In the genomic region with DNA sequence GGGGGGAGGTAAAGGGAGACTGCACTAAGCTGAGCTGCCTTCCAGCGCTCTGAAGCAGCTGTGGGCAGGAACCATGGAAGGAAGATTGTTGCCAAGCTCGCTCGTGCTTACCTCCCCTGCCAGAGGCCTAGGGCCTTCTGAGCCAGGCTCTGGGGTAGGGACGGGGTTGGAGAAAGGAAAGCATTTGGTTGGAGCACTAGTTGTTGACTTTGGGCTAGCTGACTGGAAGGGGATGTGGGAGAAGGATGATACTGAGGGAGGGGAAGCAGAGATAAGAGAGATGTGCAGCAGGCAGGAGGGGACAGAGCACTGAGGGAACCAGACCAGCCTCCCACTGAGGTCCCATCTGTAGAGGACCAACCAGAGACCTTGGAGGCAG, we compare ENCODE assay signal across 8 mouse cellular contexts. TPM values are rescaled to one million over a fixed set of nuclear protein-coding genes. Genes with fewer than 3 reads are reported as not detected.
DNase-seq lines count a peak whose midpoint lies in the region; ATAC-seq and TF ChIP-seq lines count a peak whose summit lies in the region.
"Had no signal": no experiment of that assay in that cellular context is flagged by ENCODE, and none has a peak within 500 bp of the region (broad histone marks: within the 10 kb centered on the region; RNA-seq: fewer than 3 reads in every experiment).

No protein-coding gene starts in this region.

- H3K79me2 ChIP-seq in C2C12 (ENCODE audit: control insufficient read depth, insufficient read depth), result peaks cover 95% of the 10 kb centered on the region

- no peak for TF ChIP-seq CTCF in C2C12 (IDR thresholded peaks at IDR 0.05; ENCODE audit: control insufficient read depth, insufficient read depth, insufficient read length)

- peak; percentile 34 for DNase-seq in liver, embryonic 11.5 days (ENCODE audit: low spot score)
- peak; percentile 49 for DNase-seq in ovary, postnatal 36 days (ENCODE audit: low spot score)
- no peak for DNase-seq in spleen, adult 12 weeks (ENCODE audit: low spot score)
- DNase-seq in cerebellum, adult 9-10 months, result no peak

- peaks cover 60% of the 10 kb centered on the region for H3K79me3 ChIP-seq in C2C12 (ENCODE audit: low read depth)

- peak overlapping the region; percentile 46 for H3ac ChIP-seq in C2C12 (ENCODE audit: control insufficient read depth, insufficient read length, low read depth)

- H3K4me2 ChIP-seq in embryonic facial prominence, embryonic 12.5 days (replicated peaks), result no peak overlapping the region
- peak overlapping the region; percentile 54 for H3K4me2 ChIP-seq in heart, embryonic 14.5 days (ENCODE audit: low read length)
- H3K4me2 ChIP-seq in liver, embryonic 11.5 days, result peak overlapping the region; percentile 20

- WGBS in embryonic facial prominence, embryonic 12.5 days, result 25% methylated on average over 4 of the region's 4 CpGs
- 10% methylated on average over 4 of the region's 4 CpGs for WGBS in heart, embryonic 14.5 days
- WGBS in liver, embryonic 11.5 days, result 12% methylated on average over 4 of the region's 4 CpGs

- H3K36me3 ChIP-seq in C2C12 (ENCODE audit: control insufficient read depth, insufficient read depth), result peaks cover 28% of the 10 kb centered on the region
- H3K36me3 ChIP-seq in embryonic facial prominence, embryonic 12.5 days, result no peaks in the 10 kb centered on the region
- H3K36me3 ChIP-seq in heart, embryonic 14.5 days (ENCODE audit: control insufficient read depth, insufficient read depth, low read length), result 0 out of 2 replicates have a peak, but pooled peaks cover 4% of the 10 kb centered on the region
- no peaks in the 10 kb centered on the region for H3K36me3 ChIP-seq in liver, embryonic 11.5 days (ENCODE audit: control insufficient read depth, insufficient read depth, low read length)

- H3K27ac ChIP-seq in embryonic facial prominence, embryonic 12.5 days, result peak overlapping the region; percentile 91
- peak overlapping the region; percentile 90 to 94 for H3K27ac ChIP-seq in heart, embryonic 14.5 days (replicated peaks in 1 of 2; ENCODE audit: control insufficient read depth in 1 of 2, insufficient read depth in 1 of 2, low read depth in 2 of 2, low read length in 2 of 2)
- peak overlapping the region; percentile 62 for H3K27ac ChIP-seq in liver, embryonic 11.5 days (ENCODE audit: low read depth, low read length)

- H3K9ac ChIP-seq in embryonic facial prominence, embryonic 12.5 days, result peak overlapping the region; percentile 10; the same call in 1 of the 2 replicates
- H3K9ac ChIP-seq in heart, embryonic 14.5 days (ENCODE audit: low read length), result peak overlapping the region; percentile 6; the same call in 1 of the 2 replicates
- H3K9ac ChIP-seq in liver, embryonic 11.5 days (ENCODE audit: low read depth, low read length), result no peak overlapping the region

- no peaks in the 10 kb centered on the region for H3K27me3 ChIP-seq in C2C12 (ENCODE audit: control insufficient read depth, insufficient read depth, insufficient read length)
- no peaks in the 10 kb centered on the region for H3K27me3 ChIP-seq in embryonic facial prominence, embryonic 12.5 days
- H3K27me3 ChIP-seq in heart, embryonic 14.5 days (ENCODE audit: control insufficient read depth, insufficient read depth, low read length), result no peaks in the 10 kb centered on the region
- H3K27me3 ChIP-seq in liver, embryonic 11.5 days (replicated peaks; ENCODE audit: control insufficient read depth, insufficient read depth, low read length), result no peaks in the 10 kb centered on the region

- ATAC-seq in embryonic facial prominence, embryonic 12.5 days (ENCODE audit: insufficient number of reproducible peaks, insufficient read depth, low FRiP score, low TSS enrichment), result peak; percentile 48; the same call in 1 of the 2 replicates
- ATAC-seq in heart, embryonic 14.5 days (ENCODE audit: insufficient number of reproducible peaks, insufficient read depth, low FRiP score, low read depth), result peak; percentile 71
- ATAC-seq in liver, embryonic 11.5 days (replicated peaks; ENCODE audit: low FRiP score), result peak; percentile 27

- H3K4me3 ChIP-seq in C2C12 (ENCODE audit: insufficient read depth, poor library complexity, severe bottlenecking), result peak overlapping the region; percentile 26
- no peak overlapping the region for H3K4me3 ChIP-seq in embryonic facial prominence, embryonic 12.5 days
- H3K4me3 ChIP-seq in heart, embryonic 14.5 days (ENCODE audit: control insufficient read depth in 1 of 2, insufficient read depth in 1 of 2, low read depth in 1 of 2, low read length in 2 of 2), result peak overlapping the region in 1 of 2 experiments; percentile 3; a peak in 1 of 4 replicates
- H3K4me3 ChIP-seq in liver, embryonic 11.5 days (ENCODE audit: low read depth, low read length), result no peak overlapping the region
- H3K4me3 ChIP-seq: megakaryocyte, embryonic 14.5 days had no signal

- H3K4me1 ChIP-seq in embryonic facial prominence, embryonic 12.5 days, result peaks cover 60% of the 10 kb centered on the region
- H3K4me1 ChIP-seq in heart, embryonic 14.5 days (ENCODE audit: control insufficient read depth in 2 of 2, insufficient read depth in 2 of 2, low read length in 2 of 2), result peaks cover 39 to 64% of the 10 kb centered on the region in 2 experiments
- H3K4me1 ChIP-seq in liver, embryonic 11.5 days (replicated peaks; ENCODE audit: control insufficient read depth, insufficient read depth, low read length), result peaks cover 12% of the 10 kb centered on the region

- no peaks in the 10 kb centered on the region for H3K9me3 ChIP-seq in embryonic facial prominence, embryonic 12.5 days
- H3K9me3 ChIP-seq in heart, embryonic 14.5 days (ENCODE audit: control insufficient read depth, low read length), result no peaks in the 10 kb centered on the region
- no peaks in the 10 kb centered on the region for H3K9me3 ChIP-seq in liver, embryonic 11.5 days (ENCODE audit: control insufficient read depth, low read length)
- H3K9me3 ChIP-seq: megakaryocyte, embryonic 14.5 days had no signal

TF ChIP-seq in C2C12, 6 proteins besides CTCF, POLR2A, EP300 and RAD21:
- TF ChIP-seq MAX (IDR thresholded peaks at IDR 0.05) (no peak), USF1 (IDR thresholded peaks at IDR 0.05; ENCODE audit: low read depth) (no peak), FOSL1 (IDR thresholded peaks at IDR 0.05; ENCODE audit: insufficient read depth, low read length, poor library complexity, severe bottlenecking) (no peak), MYOD1 (IDR thresholded peaks at IDR 0.05; ENCODE audit: control insufficient read depth, insufficient read length, low read depth) (no peak), CEBPB (IDR thresholded peaks at IDR 0.05; ENCODE audit: low read depth) (no peak), MYOG (IDR thresholded peaks at IDR 0.05; ENCODE audit: control insufficient read depth, extremely low read depth, insufficient read length) (no peak)

RNA-seq across cellular contexts. Expression of a gene that starts 31.9 kb away (rescaled TPM):
- 34.6 TPM for polyA plus RNA-seq in C2C12 (2012; fragmentation: generic; extraction: Trizol)
- 4.7 and 4.9 TPM in 2 replicates for polyA plus RNA-seq in embryonic facial prominence, embryonic 12.5 days (2016; fragmentation: Nextera tagmentation; extraction: Ambion mirVana)
- 8.5 and 10.2 TPM in 2 replicates for polyA plus RNA-seq in heart, embryonic 14.5 days (2014; fragmentation: Nextera tagmentation; extraction: Ambion mirVana)
- polyA plus RNA-seq in liver, embryonic 11.5 days (2014; fragmentation: Nextera tagmentation; extraction: Ambion mirVana), result 2.8 and 2.9 TPM in 2 replicates

RNA-seq across cellular contexts. Expression of a gene that starts 39.1 kb away (rescaled TPM):
- polyA plus RNA-seq in C2C12 (2012; fragmentation: generic; extraction: Trizol), result not detected
- polyA plus RNA-seq in embryonic facial prominence, embryonic 12.5 days (2016; fragmentation: Nextera tagmentation; extraction: Ambion mirVana), result 0.15 TPM in 1 of 2 replicates, not detected in the other
- not detected in 2 replicates for polyA plus RNA-seq in heart, embryonic 14.5 days (2014; fragmentation: Nextera tagmentation; extraction: Ambion mirVana)
- polyA plus RNA-seq in liver, embryonic 11.5 days (2014; fragmentation: Nextera tagmentation; extraction: Ambion mirVana), result 0.14 TPM in 1 of 2 replicates, not detected in the other

Comparison
In these comparisons a context has a peak if more than half of its experiments do, and no peak if none do; other contexts are left out.
1. DNase-seq: peak in liver, embryonic 11.5 days (single experiment) and ovary, postnatal 36 days (single experiment); none in spleen, adult 12 weeks (single experiment) and cerebellum, adult 9-10 months (single experiment).
2. Peak in every context shown above with its lines, with median percentiles within 50 percentile points of each other: ATAC-seq and H3K27ac ChIP-seq.